Mouse (Mus musculus) myocyte (in vitro differentiated cells): ENCODE measurements around the gene Tmem161a. TPM values are rescaled to one million over a fixed set of nuclear protein-coding genes. Genes with fewer than 3 reads are reported as not detected.

Experiments used
- H3K27me3 ChIP-seq: one replicate; pipeline ENCODE4 v1.6.1; 2011; ENCODE audit not compliant: control insufficient read depth, insufficient read depth, insufficient read length
- H3K36me3 ChIP-seq: one replicate; pipeline ENCODE4 v1.6.1; 2011; ENCODE audit not compliant: control insufficient read depth, insufficient read depth
- H3K4me2 ChIP-seq: one replicate; pipeline ENCODE4 v1.6.1; 2011; ENCODE audit warnings: low read depth, control low read depth
- H3K4me3 ChIP-seq: one replicate; pipeline ENCODE4 v1.5.1; 2011; ENCODE audit warnings: mild to moderate bottlenecking, control low read depth, moderate library complexity
- H3K79me2 ChIP-seq: one replicate; pipeline ENCODE4 v1.6.1; 2011; ENCODE audit not compliant: control insufficient read depth, insufficient read depth
- H3ac ChIP-seq: one replicate; pipeline ENCODE4 v1.6.1; 2011; ENCODE audit not compliant: control insufficient read depth, insufficient read length
- CEBPB ChIP-seq: IDR thresholded peaks from 2 replicates; pipeline ENCODE4 v1.6.1; 2011; ENCODE audit warnings: mild to moderate bottlenecking, moderate library complexity; ENCODE audit not compliant: poor library complexity, insufficient read depth, severe bottlenecking
- E2F4 ChIP-seq: IDR thresholded peaks from one replicate; pipeline ENCODE4 v1.6.1; 2011; ENCODE audit warnings: mild to moderate bottlenecking, control low read depth, moderate library complexity; ENCODE audit not compliant: insufficient read depth
- MAX ChIP-seq: IDR thresholded peaks from one replicate; pipeline ENCODE4 v1.6.1; 2011; ENCODE audit warnings: low read depth, mild to moderate bottlenecking, control low read depth
- MYOD1 ChIP-seq, 3 experiments: IDR thresholded peaks; one replicate each; pipeline ENCODE4 v1.6.1; 2011; ENCODE audit warnings: control low read depth in 2 of 3, low read depth in 2 of 3, mild to moderate bottlenecking in 2 of 3, moderate library complexity in 1 of 3; ENCODE audit not compliant: insufficient read length in 2 of 3, control insufficient read depth in 1 of 3
- MYOG ChIP-seq, 3 experiments: IDR thresholded peaks; one replicate each; pipeline ENCODE4 v1.6.1; 2011; ENCODE audit warnings: control low read depth in 2 of 3, low read depth in 2 of 3, mild to moderate bottlenecking in 2 of 3; ENCODE audit not compliant: insufficient read length in 2 of 3, control insufficient read depth in 1 of 3, insufficient read depth in 1 of 3
- POLR2A ChIP-seq: IDR thresholded peaks from one replicate; pipeline ENCODE4 v1.6.1; 2011; ENCODE audit warnings: low read depth, mild to moderate bottlenecking, control low read depth, moderate library complexity; ENCODE audit not compliant: insufficient read length
- POLR2AphosphoS2 ChIP-seq: IDR thresholded peaks from one replicate; pipeline ENCODE4 v1.6.1; 2011; ENCODE audit warnings: low read depth, control low read depth; ENCODE audit not compliant: insufficient read length
- REST ChIP-seq: IDR thresholded peaks from one replicate; pipeline ENCODE4 v1.6.1; 2011; ENCODE audit warnings: mild to moderate bottlenecking, control low read depth, moderate library complexity; ENCODE audit not compliant: insufficient read depth, insufficient read length
- SRF ChIP-seq: IDR thresholded peaks from one replicate; pipeline ENCODE4 v1.6.1; 2011; ENCODE audit warnings: low read depth; ENCODE audit not compliant: control insufficient read depth, insufficient read length
- TCF12 ChIP-seq: IDR thresholded peaks from one replicate; pipeline ENCODE4 v1.6.1; 2011; ENCODE audit warnings: mild to moderate bottlenecking, control low read depth; ENCODE audit not compliant: poor library complexity, insufficient read depth, severe bottlenecking
- TCF3 ChIP-seq: IDR thresholded peaks from one replicate; pipeline ENCODE4 v1.6.1; 2011; ENCODE audit warnings: low read depth, control low read depth; ENCODE audit not compliant: insufficient read length
- USF1 ChIP-seq: IDR thresholded peaks from one replicate; pipeline ENCODE4 v1.6.1; 2011; ENCODE audit warnings: low read depth, mild to moderate bottlenecking, control low read depth, moderate library complexity
- polyA plus RNA-seq: library from polyadenylated mRNA; unstranded; fragments of >200 nt; fragmentation: generic; extraction: Trizol; gene quantifications from one replicate; pipeline ENCODE4 v1.2.1, GENCODE M21; 2012; ENCODE audit warnings: missing spikeins

Tmem161a gene
- polyA plus RNA-seq, 1 experiment: 132 TPM

DNA sequence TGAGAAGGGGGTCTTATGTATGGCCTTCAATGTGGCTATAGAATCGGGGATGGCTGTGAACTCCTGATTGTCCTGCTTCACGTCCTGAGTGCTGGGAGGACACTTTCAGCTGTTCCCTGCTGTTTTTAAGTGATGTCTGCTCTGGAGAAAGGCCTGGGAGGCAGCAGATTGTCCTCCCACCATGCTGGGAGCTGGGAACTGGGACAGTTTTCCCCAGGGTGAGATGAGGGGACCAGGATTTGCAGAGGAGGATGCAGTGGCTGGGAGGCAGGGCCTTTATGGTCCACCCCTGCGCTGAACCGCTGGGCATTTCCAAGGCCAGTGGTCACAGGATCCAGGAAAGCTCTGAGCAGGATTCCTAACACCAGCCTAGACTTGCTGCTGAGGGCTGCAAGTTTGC, 30.9 kb downstream of the Tmem161a start:
- TF ChIP-seq MYOD1 (IDR thresholded peaks at IDR 0.05; ENCODE audit: control insufficient read depth in 1 of 3, insufficient read length in 2 of 3, low read depth in 2 of 3) (no peak), TCF3 (no peak), SRF (no peak), USF1 (no peak), REST (no peak), E2F4 (no peak), CEBPB (no peak), MAX (no peak), POLR2A (no peak)
- H3K4me2 ChIP-seq: no peak overlapping the region
- H3ac ChIP-seq: no peak overlapping the region
- H3K27me3 ChIP-seq: no peaks in the 10 kb centered on the region
- H3K79me2 ChIP-seq: no peaks in the 10 kb centered on the region
- H3K36me3 ChIP-seq: no peaks in the 10 kb centered on the region
- no peak overlapping the region for H3K4me3 ChIP-seq

DNA sequence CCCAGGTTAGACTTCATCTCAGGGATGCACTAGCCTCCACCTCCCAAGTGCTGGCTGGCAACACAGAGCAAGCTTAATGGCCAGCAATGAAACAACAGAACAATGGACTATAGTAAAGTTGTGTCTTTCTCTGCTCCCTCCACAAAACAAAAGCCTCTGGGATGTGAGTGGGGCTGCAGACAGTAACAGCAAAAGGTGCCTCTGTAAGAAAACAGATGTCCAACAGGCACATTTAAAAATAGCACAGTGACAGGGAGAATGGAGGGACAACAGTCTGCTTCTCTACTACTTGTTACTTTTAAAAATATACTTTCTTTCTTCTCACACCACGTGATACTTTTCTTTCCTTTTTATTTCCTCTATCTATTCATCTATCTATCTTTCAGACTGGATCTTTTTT, 32.6 kb downstream of the Tmem161a start:
- H3K4me2 ChIP-seq: no peak overlapping the region
- no peaks in the 10 kb centered on the region for H3K79me2 ChIP-seq
- H3ac ChIP-seq: no peak overlapping the region
- TF ChIP-seq REST (no peak), POLR2AphosphoS2 (no peak), MYOD1 (IDR thresholded peaks at IDR 0.05; ENCODE audit: control insufficient read depth in 1 of 3, insufficient read length in 2 of 3, low read depth in 2 of 3) (no peak), E2F4 (no peak), MAX (no peak), MYOG (IDR thresholded peaks at IDR 0.05; ENCODE audit: control insufficient read depth in 1 of 3, insufficient read depth in 1 of 3, insufficient read length in 2 of 3, low read depth in 2 of 3) (no peak), POLR2A (no peak), TCF3 (no peak), USF1 (no peak), SRF (no peak), TCF12 (no peak), CEBPB (no peak)
- no peaks in the 10 kb centered on the region for H3K27me3 ChIP-seq
- H3K36me3 ChIP-seq: no peaks in the 10 kb centered on the region
- no peak overlapping the region for H3K4me3 ChIP-seq

DNA sequence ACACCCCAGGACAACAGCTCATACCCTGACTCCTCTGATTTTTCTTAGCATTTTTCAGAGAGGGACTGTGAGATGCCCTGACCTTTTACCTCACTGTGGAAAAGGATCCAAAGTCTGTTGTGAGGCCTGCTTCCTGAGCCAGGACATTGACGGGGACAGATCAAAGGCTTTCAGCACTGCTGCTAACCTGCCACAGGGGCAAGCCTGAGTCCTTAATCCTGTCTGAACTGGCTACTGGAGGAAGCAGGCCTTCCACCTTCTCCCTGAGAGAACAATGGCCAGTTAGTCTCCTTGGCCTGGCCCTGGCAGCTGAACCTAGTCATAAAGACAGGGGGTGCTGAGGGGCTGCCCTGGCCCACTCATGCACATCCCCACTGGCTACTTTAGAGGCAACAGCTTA, 36.0 kb downstream of the Tmem161a start:
- Histone ChIP-seq H3K4me2 (no peak overlapping the region), H3K27me3 (no peaks in the 10 kb centered on the region), H3K36me3 (no peaks in the 10 kb centered on the region), H3ac (no peak overlapping the region), H3K79me2 (no peaks in the 10 kb centered on the region), H3K4me3 (no peak overlapping the region)
- no peak for TF ChIP-seq E2F4
- no peak for TF ChIP-seq SRF
- no peak for TF ChIP-seq MAX
- TF ChIP-seq POLR2AphosphoS2: no peak
- TF ChIP-seq USF1: no peak
- no peak for TF ChIP-seq POLR2A
- no peak for TF ChIP-seq CEBPB
- TF ChIP-seq MYOG (IDR thresholded peaks at IDR 0.05; ENCODE audit: control insufficient read depth in 1 of 3, insufficient read depth in 1 of 3, insufficient read length in 2 of 3, low read depth in 2 of 3): no peak
- TF ChIP-seq REST: no peak
- TF ChIP-seq TCF3: no peak
- no peak for TF ChIP-seq MYOD1 (IDR thresholded peaks at IDR 0.05; ENCODE audit: control insufficient read depth in 1 of 3, insufficient read length in 2 of 3, low read depth in 2 of 3)
- no peak for TF ChIP-seq TCF12

DNA sequence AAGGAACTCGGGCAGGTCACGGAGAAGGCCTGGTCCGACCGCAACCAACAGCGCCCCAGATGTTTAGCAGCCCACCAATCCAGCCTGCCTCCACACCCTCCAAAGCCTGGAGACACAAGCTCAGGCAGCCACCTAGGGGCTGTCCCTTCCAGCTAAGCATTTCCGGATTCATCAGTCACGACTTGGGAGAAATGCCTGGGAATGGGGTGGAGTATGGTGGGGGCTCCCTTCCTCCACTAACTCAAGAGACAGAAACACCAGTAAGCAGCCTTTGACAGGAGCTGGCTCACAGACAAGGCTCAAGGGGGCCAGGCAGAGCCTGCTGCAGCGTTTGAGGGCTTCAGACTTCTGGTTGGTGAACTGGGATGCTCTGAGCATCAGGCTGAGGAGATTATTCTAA, 38.4 kb downstream of the Tmem161a start:
- Histone ChIP-seq H3K4me2 (no peak overlapping the region), H3K4me3 (no peak overlapping the region), H3K36me3 (no peaks in the 10 kb centered on the region), H3K27me3 (no peaks in the 10 kb centered on the region), H3ac (no peak overlapping the region), H3K79me2 (no peaks in the 10 kb centered on the region)
- TF ChIP-seq E2F4 (no peak), USF1 (no peak), SRF (no peak), POLR2A (no peak), MYOG (IDR thresholded peaks at IDR 0.05; ENCODE audit: control insufficient read depth in 1 of 3, insufficient read depth in 1 of 3, insufficient read length in 2 of 3, low read depth in 2 of 3) (no peak), MYOD1 (IDR thresholded peaks at IDR 0.05; ENCODE audit: control insufficient read depth in 1 of 3, insufficient read length in 2 of 3, low read depth in 2 of 3) (no peak), TCF3 (no peak), POLR2AphosphoS2 (no peak), REST (no peak), CEBPB (no peak), MAX (no peak), TCF12 (no peak)

DNA sequence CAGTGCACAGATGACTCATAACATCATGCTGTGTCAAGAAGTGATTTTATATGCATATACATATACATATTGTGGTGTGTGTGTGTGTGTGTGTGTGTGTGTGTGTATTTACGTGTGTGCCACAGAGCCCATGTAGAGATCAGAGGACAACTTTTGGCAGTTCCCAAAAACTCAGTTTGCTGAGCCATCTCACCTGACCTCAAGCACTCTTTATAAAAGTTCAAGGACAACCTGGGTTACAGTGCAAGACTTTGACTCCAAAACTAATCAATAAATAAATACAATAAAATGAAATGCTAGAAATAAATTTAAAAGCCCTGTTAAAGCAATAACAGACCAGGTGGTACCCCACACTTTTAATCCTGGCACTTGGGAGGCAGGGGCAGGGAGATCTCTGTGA, 39.1 kb downstream of the Tmem161a start:
- Histone ChIP-seq H3K27me3 (no peaks in the 10 kb centered on the region), H3K79me2 (no peaks in the 10 kb centered on the region), H3K36me3 (no peaks in the 10 kb centered on the region), H3K4me3 (peak overlapping the region; percentile 33), H3K4me2 (peak overlapping the region; percentile 96), H3ac (no peak overlapping the region)
- TF ChIP-seq CEBPB (no peak), MAX (no peak), REST (no peak), POLR2AphosphoS2 (no peak), MYOD1 (IDR thresholded peaks at IDR 0.05; ENCODE audit: control insufficient read depth in 1 of 3, insufficient read length in 2 of 3, low read depth in 2 of 3) (no peak), MYOG (IDR thresholded peaks at IDR 0.05; ENCODE audit: control insufficient read depth in 1 of 3, insufficient read depth in 1 of 3, insufficient read length in 2 of 3, low read depth in 2 of 3) (no peak), TCF12 (no peak), POLR2A (no peak), SRF (no peak)
